Mouse (Mus musculus): ENCODE data around the gene Taf12.
"Not testable (repeated sequence)": the region's sequence is repeated elsewhere in the genome, so short reads cannot be mapped to it uniquely, and the experiment has no call there.

- not testable (repeated sequence) for TF ChIP-seq CHD2 (IDR thresholded peaks at IDR 0.05; ENCODE audit: low read depth, low read length); ZNF384 (IDR thresholded peaks at IDR 0.05; ENCODE audit: low read depth, low read length); MAFK (IDR thresholded peaks at IDR 0.05; ENCODE audit: insufficient read depth, low read depth, low read length); ZC3H11A (IDR thresholded peaks at IDR 0.05; ENCODE audit: borderline replicate concordance, low read depth, low read length); HCFC1 (IDR thresholded peaks at IDR 0.05; ENCODE audit: borderline replicate concordance, insufficient read depth, low read length)
These were observed 14.7 kb downstream of the Taf12 start for GRCm38 (mm10) chr4:132288840-132289239.

Data from ES-E14 (cell line).